Mouse (Mus musculus): ENCODE measurements around the gene Ppp1r14d.
A peak's percentile ranks its signal among the peaks of the same experiment; 100 is the strongest.

Gene Ppp1r14d

GRCm38 (mm10) chr2:119236682-119237209 lies 7.0 kb upstream of the Ppp1r14d start:
- no peak for DNase-seq

- no peak for DNase-seq
These were observed 20.6 kb downstream of the Ppp1r14d start for GRCm38 (mm10) chr2:119209176-119209507.

DNA sequence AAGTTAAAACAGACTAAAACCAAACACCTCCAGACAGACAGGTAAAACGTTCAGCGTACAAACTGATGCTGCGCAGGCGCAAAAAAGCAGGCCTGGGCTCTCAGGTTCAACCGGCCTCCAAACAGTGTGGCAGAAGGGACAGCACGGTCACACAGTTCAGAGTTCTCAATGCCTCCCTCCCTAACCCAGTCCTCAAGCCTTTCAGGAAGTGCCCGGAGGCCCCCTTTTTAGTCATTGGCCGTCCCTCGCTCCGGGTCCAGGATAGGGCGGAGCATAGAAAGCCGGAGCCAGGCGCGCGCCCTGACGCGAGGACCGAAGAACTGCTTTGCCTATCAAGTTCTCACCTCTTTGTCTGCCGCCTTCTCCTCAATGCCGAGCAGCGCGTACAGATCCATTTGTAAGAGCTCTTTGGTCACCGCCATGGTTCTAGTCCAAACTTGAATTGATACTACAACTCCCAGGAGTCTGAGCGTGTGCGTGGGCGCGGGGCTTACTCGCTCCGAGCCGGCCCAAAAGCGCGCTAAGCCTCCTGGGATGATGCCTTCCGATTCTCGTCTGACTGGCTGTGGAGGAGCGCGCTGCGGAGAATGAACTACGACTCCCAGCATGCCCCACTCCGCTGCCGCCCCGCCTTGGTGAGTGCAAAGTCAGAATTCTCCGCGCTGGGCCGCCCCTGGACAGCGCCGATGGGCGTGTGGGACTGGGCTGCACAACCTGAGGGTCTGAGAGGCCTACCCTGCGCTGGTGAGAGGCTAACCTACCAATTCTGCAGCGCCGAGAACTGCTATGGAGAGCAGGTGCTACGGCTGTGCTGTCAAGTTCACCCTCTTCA lies 21.1 kb downstream of the Ppp1r14d start, which contains the start of the genes Zfyve19 and Dnajc17:
Gene Zfyve19, plus strand, starts transcription at position 274 of the 832 bp plus-strand sequence.
Gene Dnajc17, minus strand, starts transcription at position 452 of the 832 bp plus-strand sequence.
- DNase-seq, result peak; percentile 96

- DNase-seq, result peak; percentile 15
These were observed 21.8 kb downstream of the Ppp1r14d start for GRCm38 (mm10) chr2:119207961-119208343.

DNA sequence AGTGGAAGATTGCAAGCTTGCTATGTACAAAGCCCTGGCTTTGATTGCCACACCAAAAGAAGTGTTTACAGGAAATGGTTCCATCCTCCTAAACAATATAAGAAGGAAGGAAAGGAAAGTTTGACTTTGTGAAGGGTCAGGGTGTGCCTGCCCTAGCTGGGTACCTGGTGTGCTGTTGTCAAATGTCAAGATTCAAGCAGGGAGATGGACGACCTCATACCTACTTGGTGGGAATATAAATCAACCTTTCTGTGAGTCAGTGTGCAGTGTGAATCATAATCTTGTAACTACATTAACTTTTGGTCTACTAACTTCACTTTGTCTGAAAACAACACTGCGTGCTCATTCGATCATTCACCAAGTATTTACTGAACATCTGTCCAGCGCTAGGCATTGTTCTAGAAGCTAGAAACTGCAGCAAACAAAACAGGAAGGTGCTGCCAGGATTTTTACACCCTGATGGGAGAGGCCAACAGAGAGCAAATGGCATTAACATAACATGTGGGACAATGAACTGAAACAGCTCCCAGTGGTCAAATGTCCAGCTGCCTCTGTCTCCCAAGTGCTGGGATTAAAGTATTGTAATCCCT lies 25.7 kb downstream of the Ppp1r14d start:
- DNase-seq, result no peak

DNA sequence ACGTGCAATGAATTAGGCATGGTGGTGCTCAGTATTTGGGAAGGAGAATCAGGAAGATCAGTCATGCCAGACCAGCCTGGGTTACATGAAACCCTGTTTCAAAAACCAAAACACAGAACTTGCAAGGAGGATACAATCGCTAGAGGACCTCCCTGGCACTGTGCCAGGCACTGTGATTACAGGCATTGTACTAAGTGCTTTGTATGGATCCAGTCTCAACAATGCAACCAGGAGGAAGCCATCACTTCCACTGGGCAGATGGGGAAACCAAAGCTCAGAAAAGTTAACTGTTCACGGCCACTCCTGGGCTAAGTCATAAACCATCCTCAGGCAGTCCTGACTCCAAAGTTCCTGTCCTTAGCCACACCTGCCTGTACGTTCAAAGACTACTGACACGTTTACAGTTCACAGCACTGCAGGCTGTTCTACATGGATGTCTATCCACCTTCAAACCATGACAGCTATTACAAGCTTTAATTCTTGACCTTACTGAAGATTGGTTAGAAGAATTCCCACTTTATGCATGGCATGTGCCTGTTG lies 26.7 kb downstream of the Ppp1r14d start:
- DNase-seq, result no peak

- no peak for DNase-seq
These were observed 30.8 kb downstream of the Ppp1r14d start for GRCm38 (mm10) chr2:119198934-119199333.

DNA sequence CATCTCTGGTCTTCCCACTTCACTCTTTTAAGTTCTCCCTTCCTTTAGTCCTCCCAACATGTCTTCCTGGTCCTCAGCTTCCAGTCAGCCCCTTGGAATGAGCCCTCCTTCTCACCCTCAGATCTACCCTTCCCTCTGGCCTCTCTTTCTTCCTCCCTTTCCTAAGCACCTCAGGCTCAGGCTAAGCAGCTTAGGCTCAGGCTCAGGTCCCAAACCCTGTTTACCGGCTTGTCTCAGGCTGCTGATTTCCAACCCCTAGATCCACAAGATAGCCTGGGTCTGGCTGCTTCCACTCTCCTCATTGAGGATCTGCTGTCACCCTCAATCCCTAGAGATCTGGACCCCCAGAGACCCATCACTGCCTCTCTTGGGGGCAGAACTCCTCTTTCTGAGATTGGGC lies 31.7 kb downstream of the Ppp1r14d start:
- DNase-seq, result no peak

GRCm38 (mm10) chr2:119197493-119197892 lies 32.2 kb downstream of the Ppp1r14d start:
- no peak for DNase-seq

DNA sequence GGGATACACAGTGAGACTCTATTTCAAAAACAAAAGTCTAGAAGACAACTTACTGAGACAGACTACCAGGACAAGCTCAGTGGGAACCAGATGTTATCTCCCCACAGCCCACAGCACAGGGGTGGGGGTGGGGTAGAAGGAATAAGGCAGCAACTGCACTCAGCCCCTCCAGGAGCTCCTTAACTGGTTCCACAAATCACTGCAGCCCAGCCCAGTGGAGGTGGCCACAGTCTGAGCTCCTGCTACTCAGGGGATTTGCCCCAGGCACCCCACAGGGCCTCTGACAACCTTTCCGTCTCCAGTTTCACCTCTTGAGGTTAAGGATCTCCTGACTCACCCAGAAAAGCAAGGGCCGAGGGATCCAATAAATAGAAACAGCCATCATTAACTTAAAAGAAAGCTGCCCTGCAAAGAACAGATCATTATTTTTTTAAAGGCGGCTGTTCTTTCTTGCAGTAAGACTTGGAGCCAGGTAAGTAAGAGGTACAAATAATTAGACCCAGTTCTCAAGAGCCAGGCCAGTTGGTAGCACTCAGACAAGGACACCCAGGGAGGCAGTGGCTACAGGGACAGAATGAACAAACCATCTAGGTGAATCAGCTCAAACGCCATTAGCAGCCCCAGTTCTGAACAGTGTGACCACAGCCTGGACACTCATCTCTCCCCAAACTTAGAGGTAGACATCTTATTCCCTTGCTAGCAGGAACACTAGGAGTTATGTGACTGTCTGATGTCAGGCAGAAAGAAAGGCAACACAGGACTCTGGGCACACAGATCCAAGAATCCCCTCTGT lies 33.2 kb downstream of the Ppp1r14d start:
- no peak for DNase-seq

- no peak for DNase-seq
These were observed 35.6 kb downstream of the Ppp1r14d start for GRCm38 (mm10) chr2:119194140-119194539.

DNA sequence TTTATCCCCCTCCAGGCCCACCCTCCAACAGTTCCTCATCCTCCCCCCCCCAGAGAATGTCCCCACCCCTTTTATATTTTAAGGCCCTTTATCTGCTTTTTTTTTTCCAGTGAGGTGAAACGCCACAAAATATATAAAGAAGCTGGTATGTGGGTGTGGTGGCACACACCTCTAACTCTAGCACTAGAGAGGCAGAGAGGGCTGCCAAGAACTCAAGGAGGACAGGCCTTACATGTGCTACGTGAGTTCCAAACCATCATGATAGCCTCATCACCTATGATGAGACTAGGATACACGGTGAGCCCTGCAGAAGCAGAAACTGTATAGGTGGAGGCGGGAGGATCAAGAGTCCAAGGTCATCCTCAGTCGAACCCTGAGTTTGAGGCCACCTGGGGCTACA lies 38.7 kb downstream of the Ppp1r14d start:
- no peak for DNase-seq

GRCm38 (mm10) chr2:119189029-119189710 lies 40.5 kb downstream of the Ppp1r14d start:
- peak; percentile 68 for DNase-seq

- DNase-seq, result no peak
These were observed 46.8 kb downstream of the Ppp1r14d start for GRCm38 (mm10) chr2:119182914-119183313.

GRCm38 (mm10) chr2:119177384-119177939 lies 52.2 kb downstream of the Ppp1r14d start:
- no peak for DNase-seq

DNA sequence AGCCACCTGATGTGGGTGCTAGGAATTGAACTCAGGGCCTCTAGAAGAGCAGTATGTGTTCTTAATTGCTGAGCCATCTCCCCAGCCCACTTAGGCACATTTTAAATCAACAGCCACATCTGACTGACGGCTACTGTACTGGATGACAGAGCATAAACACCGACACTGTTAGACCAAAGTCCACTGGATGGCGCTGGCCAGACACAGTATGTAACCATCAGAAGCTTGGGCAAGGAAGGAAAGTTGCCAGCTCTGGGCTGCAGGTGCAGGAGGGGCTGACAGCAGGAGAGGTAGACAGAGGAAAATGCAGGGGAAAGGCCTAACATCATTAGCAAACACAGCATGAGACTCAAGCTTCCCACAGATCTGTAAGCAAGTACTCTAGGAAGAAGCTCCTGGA lies 52.9 kb downstream of the Ppp1r14d start:
- DNase-seq, result peak; percentile 27

- peak; percentile 29 for DNase-seq
These were observed 54.1 kb downstream of the Ppp1r14d start for GRCm38 (mm10) chr2:119175614-119176013.

DNA sequence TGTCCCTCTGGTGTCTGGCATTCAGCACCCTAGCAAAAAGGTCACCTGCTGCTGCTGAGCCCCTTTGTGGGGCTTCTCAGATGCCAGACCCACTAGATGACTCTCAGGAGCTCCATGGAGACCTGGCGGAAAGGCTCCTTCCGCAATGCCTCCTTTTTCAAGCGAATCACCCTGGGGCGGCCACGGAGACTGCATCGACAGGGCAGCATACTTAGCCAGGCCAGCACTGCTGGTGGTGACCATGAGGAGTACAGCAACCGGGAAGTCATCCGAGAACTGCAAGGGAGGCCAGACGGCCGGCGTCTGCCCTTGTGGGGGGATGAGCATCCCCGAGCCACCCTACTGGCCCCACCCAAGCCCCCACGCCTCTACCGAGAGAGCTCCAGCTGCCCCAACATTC lies 54.8 kb downstream of the Ppp1r14d start:
- no peak for DNase-seq

DNA sequence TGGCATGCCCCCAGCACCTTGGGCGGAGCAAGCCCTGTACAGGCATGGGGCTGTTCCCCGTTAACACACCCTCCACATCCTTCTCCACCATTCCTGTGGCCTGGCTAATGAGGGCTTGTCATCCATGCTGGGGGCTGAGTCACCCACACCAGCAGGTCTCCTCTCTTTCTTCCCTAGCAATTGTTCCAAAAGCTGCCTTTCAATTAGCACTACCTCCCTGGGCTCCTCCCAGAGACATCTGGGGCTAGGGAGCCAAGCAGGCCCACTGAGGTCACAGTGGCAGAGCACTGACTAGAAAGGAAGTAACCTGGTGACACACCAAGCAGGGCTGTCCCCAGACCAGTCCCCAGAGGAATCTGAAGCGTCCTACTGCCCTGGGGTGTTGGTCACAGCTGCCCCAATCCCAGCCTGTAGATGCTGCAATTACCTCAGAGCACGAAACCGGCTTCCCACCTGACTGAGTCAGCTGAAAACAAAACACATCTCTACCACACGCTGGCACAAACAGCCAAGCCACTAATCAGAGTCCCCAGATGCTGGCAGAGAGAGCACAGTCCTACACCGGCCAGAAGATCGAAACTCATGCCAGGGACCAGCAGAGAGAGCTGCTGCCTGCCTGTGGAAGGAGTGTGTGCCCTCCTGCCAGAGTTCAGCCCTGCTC lies 55.6 kb downstream of the Ppp1r14d start, which contains the start of gene Gm14137:
Gene Gm14137, plus strand, starts transcription at position 519 of the 661 bp plus-strand sequence.
- no peak for DNase-seq

DNA sequence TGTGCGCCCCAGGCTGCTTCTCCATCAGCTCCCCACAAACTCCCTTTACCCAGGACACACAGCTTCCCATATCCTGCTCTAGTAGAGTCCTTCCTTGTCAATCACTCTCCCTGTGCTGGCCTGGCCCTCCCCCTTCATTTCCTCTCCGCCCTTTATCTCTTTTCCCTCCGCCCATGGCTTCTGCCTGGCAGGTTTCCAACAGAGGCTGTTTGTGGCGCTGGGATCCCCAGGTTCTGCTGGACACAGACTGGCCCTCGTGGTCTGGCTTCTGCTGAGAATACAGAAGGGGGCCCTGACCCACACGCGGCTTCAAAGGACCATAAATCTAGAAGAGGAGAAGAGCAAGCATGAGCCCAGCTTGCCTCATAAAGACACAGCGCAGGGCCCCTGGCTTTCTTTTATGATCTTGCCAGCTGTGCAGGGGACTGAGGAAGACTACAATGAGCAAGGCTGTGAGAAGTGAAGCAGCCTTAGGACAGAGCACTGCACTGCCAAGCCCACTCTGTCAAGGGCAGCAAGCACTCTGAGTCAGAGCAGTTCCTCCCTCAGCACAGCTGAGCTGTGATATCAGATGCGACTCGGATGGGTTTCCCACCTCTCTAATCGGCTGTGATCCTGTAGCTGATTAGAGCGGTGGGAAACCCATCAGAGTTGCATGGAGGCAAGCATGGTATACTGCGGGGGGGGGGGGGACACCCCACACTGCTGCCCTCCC lies 56.7 kb downstream of the Ppp1r14d start:
- DNase-seq, result peak; percentile 58

GRCm38 (mm10) chr2:119172446-119172845 lies 57.3 kb downstream of the Ppp1r14d start:
- no peak for DNase-seq

Data from kidney, adult 11 months (tissue).